Mouse (Mus musculus) forebrain, embryonic 16.5 days (tissue): ENCODE results near the gene Prep. TPM values are rescaled to one million over a fixed set of nuclear protein-coding genes. Genes with fewer than 3 reads are reported as not detected.

Experiments used
- ATAC-seq: fragments of 200-750 bp; cut with Nextera tagmentation; 2 replicates; pipeline ENCODE4 v1.8.0; 2017; ENCODE audit warnings: mild to moderate bottlenecking, moderate library complexity
- H3K27ac ChIP-seq: fragments of 300-500 bp; sonication (generic); 2 replicates; pipeline ENCODE4 v1.5.1; 2014; ENCODE audit warnings: low read length, control low read depth
- H3K27me3 ChIP-seq: fragments of 300-500 bp; sonication (generic); replicated peaks from 2 replicates; pipeline ENCODE4 v1.6.1; 2014; ENCODE audit warnings: low read length; ENCODE audit not compliant: control insufficient read depth, insufficient read depth
- H3K36me3 ChIP-seq: fragments of 300-500 bp; sonication (generic); 2 replicates; pipeline ENCODE4 v1.6.1; 2014; ENCODE audit not compliant: control insufficient read depth, insufficient read depth
- H3K4me1 ChIP-seq: fragments of 300-500 bp; sonication (generic); replicated peaks from 2 replicates; pipeline ENCODE4 v1.6.1; 2014; ENCODE audit warnings: low read length; ENCODE audit not compliant: control insufficient read depth, insufficient read depth
- H3K4me2 ChIP-seq: fragments of 300-500 bp; sonication (generic); 2 replicates; pipeline ENCODE4 v1.6.1; 2014; ENCODE audit warnings: mild to moderate bottlenecking, low read length, control low read depth
- H3K4me3 ChIP-seq: fragments of 300-500 bp; sonication (generic); replicated peaks from 2 replicates; pipeline ENCODE4 v1.5.1; 2014; ENCODE audit warnings: mild to moderate bottlenecking, low read length, control low read depth
- H3K9ac ChIP-seq: fragments of 300-500 bp; sonication (generic); replicated peaks from 2 replicates; pipeline ENCODE4 v1.6.1; 2014; ENCODE audit warnings: low read depth, low read length, control low read depth
- H3K9me3 ChIP-seq: fragments of 300-500 bp; sonication (generic); 2 replicates; pipeline ENCODE4 v1.6.1; 2016; ENCODE audit warnings: low read length; ENCODE audit not compliant: control insufficient read depth
- WGBS: fragments of 180-500 bp; shearing (Covaris S2); extraction: QIAGEN DNeasy Blood & Tissue Kit; methylation state at CpG from one replicate; pipeline ENCODE4 v1.1.7; 2014; 5-methylcytosine and 5-hydroxymethylcytosine counted together
- polyA plus RNA-seq: library from polyadenylated mRNA; unstranded; fragments of >200 nt; fragmentation: Nextera tagmentation; extraction: Ambion mirVana; gene quantifications from 2 replicates; pipeline ENCODE4 v1.2.1, GENCODE M21; 2015

Gene Prep
- polyA plus RNA-seq, 1 experiment from 2014 or later, result 20.3 TPM

DNA sequence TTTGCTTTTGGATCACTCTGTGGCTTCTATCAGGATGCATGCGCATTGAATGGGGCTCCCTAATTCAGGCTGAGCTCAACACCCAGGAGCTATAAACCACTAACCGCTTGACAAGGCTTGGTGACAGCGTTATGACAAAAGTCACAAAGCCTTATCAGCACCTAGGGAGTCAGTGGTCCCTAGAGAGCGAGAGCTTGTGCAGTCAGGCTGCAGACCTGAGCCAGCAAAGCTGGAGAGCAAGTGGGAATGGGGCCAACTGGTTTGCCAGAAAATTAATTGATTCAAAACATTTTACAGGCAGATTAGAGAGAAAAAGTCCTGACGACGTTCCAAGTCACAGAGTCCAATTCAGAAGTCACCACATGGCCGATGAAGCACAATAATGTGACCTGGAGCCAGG is 37.1 kb downstream of the Prep start:
- Histone ChIP-seq H3K27ac (peak overlapping the region; percentile 19; the same call in 1 of the 2 replicates), H3K9me3 (no peaks in the 10 kb centered on the region), H3K4me3 (no peak overlapping the region), H3K36me3 (peaks cover 5% of the 10 kb centered on the region; the same call in 1 of the 2 replicates), H3K4me1 (peaks cover 13% of the 10 kb centered on the region), H3K9ac (no peak overlapping the region), H3K4me2 (no peak overlapping the region), H3K27me3 (no peaks in the 10 kb centered on the region)
- WGBS, result 22% methylated on average over 7 of the region's 7 CpGs
- ATAC-seq, result peak; percentile 65

DNA sequence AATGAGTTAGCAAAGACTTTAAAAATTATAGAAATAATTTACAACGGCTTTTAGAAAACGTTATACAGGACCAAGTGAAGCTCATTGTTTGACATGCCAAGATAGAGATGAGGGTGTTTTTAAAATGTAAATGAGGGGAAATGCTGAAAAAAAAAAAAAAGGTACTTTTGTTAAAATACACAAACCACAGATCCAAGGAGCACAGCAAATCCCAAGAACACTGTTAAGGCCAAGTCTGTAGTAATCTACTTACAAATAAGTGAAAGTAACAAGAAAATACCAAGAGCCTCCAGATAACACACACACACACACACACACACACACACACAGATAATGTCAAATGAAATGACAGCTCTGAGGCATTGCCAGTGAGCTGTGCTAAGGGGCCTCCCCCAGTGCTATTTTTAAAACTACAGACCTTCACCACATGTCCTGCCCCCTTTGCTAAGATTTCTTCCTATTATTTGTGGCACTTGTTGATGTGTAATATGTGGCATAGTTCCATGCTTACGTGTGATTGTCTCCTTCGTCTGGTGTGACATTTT is 37.6 kb downstream of the Prep start:
- H3K36me3 ChIP-seq, result peaks cover 5% of the 10 kb centered on the region; the same call in 1 of the 2 replicates
- H3K4me2 ChIP-seq, result no peak overlapping the region
- WGBS, result 32% methylated on average over 4 of the region's 4 CpGs
- H3K27ac ChIP-seq, result no peak overlapping the region; the same call in 1 of the 2 replicates
- H3K9ac ChIP-seq, result no peak overlapping the region
- no peaks in the 10 kb centered on the region for H3K9me3 ChIP-seq
- no peaks in the 10 kb centered on the region for H3K27me3 ChIP-seq
- H3K4me3 ChIP-seq, result no peak overlapping the region
- peaks cover 13% of the 10 kb centered on the region for H3K4me1 ChIP-seq
- ATAC-seq, result peak; percentile 44; the same call in 1 of the 2 replicates

DNA sequence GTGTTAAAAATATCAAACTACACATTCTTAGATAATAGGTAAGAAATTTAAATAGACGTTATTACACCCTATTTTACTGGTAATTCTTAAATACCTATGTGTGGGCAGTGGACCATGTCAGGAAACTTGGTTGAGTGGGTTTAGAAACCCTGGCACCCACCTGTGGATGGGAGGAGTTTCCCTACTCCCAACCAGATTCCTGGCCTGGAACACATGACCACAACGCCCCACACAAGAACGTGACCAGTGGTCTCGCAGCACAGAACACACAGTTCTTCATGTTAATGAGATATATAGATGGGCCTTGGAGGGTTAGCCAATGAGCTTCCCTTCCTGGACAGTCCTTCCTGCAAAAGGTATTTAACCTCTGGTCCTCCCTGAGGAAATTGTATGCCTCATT is 39.5 kb downstream of the Prep start:
- ATAC-seq, result no peak
- 92% methylated on average over 4 of the region's 4 CpGs for WGBS
- Histone ChIP-seq H3K9me3 (no peaks in the 10 kb centered on the region), H3K9ac (no peak overlapping the region), H3K4me2 (no peak overlapping the region), H3K4me3 (no peak overlapping the region), H3K27me3 (no peaks in the 10 kb centered on the region), H3K36me3 (peaks cover 12% of the 10 kb centered on the region), H3K4me1 (peaks cover 13% of the 10 kb centered on the region), H3K27ac (no peak overlapping the region)

DNA sequence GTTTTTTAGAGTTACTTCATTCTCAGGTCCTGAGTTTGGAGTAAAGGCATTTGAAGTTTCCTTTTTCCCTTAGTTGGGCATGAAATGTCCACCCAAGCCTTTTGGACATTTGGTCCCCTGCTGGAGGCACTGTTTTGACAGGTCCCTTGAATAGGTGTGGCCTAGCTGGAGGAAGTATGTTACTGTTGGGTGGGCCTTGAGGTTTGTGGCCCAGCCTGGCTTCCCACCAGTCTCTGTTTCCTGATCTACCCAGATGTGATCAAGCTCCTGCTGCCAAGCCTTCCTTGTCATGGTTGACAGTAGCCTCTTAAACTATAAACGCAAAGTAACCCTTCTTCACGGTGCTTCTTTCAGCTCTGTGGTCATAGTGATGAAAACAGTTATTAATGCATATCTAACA is 40.3 kb downstream of the Prep start:
- H3K9ac ChIP-seq, result no peak overlapping the region
- WGBS, result 93% methylated on average over 2 of the region's 2 CpGs

DNA sequence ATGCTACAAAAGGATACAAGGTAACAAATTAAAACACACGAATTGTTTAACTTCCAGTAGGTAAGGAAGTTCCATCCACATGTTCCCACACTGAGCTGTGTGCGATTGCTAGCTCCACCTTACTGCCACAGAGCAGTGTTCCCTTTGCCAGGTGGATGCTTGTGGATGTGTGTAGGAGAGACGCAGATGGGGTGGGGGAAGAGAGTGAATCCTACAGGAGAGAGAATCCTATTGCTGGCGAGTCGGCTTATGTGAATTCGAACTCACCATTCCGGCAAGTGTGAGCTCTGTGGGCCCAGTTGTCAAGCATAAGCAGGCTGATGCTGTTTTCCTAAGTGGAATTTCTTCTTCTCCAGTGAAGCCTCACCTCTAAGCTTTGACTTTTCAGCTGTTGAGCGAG is 42.0 kb downstream of the Prep start:
- WGBS, result 97% methylated on average over 8 of the region's 8 CpGs
- Histone ChIP-seq H3K4me1 (peaks cover 3% of the 10 kb centered on the region), H3K9ac (no peak overlapping the region), H3K27ac (no peak overlapping the region), H3K4me2 (no peak overlapping the region), H3K36me3 (peaks cover 12% of the 10 kb centered on the region), H3K9me3 (no peaks in the 10 kb centered on the region), H3K4me3 (no peak overlapping the region), H3K27me3 (no peaks in the 10 kb centered on the region)
- no peak for ATAC-seq

More for the DNA sequence above, 40.3 kb downstream of the Prep start:
- ATAC-seq, result no peak
- Histone ChIP-seq H3K27me3 (no peaks in the 10 kb centered on the region), H3K4me1 (peaks cover 13% of the 10 kb centered on the region), H3K27ac (no peak overlapping the region), H3K4me3 (no peak overlapping the region), H3K4me2 (no peak overlapping the region), H3K9me3 (no peaks in the 10 kb centered on the region), H3K36me3 (peaks cover 12% of the 10 kb centered on the region)

DNA sequence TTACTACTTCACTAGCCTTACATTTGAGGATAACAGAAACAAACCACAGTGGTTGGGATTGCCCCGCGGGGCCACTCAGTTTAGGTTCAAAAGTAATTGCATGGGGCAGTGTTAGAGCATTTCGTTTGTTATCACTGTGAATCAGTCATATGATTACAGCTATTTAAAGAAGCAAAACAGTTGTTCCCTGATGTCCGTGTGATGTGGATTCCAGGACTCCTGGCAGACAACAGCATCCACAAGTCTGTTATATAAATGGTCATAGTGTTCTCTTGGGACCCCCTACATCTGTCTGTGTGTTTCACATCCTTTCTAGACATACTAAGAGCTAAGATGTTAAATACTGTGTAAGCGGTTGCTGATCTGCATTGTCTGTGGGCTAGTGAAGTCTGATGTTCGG is 43.0 kb downstream of the Prep start:
- Histone ChIP-seq H3K27ac (no peak overlapping the region), H3K9me3 (no peaks in the 10 kb centered on the region), H3K9ac (no peak overlapping the region), H3K27me3 (no peaks in the 10 kb centered on the region), H3K4me3 (no peak overlapping the region), H3K36me3 (peaks cover 12% of the 10 kb centered on the region), H3K4me1 (no peaks in the 10 kb centered on the region), H3K4me2 (no peak overlapping the region)
- no peak for ATAC-seq
- WGBS, result 93% methylated on average over 6 of the region's 6 CpGs

DNA sequence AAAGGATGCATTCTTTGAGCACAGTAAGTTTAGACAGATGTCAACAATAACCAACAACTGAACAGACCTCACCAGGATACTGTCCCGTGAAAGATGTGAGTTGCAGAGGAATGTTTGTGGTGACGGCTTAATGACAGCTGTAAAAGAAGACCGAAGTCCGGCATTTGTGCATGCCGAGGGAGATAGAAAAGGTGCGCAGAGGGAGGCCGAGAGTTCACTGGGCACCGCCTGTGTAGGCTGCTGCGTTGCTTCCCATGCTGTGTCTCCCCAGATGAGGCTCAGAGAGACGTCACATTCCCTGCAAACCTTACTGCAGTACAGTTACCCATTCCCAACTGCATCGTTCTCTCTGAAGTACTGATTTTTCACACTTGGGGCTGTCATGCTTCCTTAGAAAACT is 45.9 kb downstream of the Prep start:
- H3K27me3 ChIP-seq, result no peaks in the 10 kb centered on the region
- H3K4me1 ChIP-seq, result no peaks in the 10 kb centered on the region
- no peak overlapping the region for H3K9ac ChIP-seq
- no peak overlapping the region for H3K27ac ChIP-seq
- 82% methylated on average over 11 of the region's 11 CpGs for WGBS
- H3K9me3 ChIP-seq, result no peaks in the 10 kb centered on the region
- ATAC-seq, result no peak
- peaks cover 25% of the 10 kb centered on the region for H3K36me3 ChIP-seq
- no peak overlapping the region for H3K4me2 ChIP-seq
- no peak overlapping the region for H3K4me3 ChIP-seq

DNA sequence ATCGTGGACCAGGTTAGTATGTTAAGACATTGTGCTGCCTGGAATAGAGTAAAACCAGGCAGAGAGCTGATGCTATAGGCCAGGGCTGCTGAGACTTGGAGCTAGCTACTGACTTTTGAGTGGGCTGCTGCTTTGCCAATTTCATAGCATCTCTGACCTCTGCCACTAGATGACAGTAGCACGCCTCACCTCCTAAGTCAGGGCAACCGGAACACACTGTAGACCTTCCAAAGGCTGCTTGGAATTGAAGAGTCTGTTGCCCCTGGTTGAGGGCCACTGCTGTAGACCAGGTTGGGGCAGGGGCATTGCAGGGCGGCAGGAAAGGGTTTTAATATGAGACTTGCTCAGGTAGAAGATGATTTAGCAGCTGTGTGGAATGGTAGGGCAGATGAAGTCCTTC is 47.5 kb downstream of the Prep start:
- H3K9ac ChIP-seq, result no peak overlapping the region
- H3K9me3 ChIP-seq, result no peaks in the 10 kb centered on the region
- no peak overlapping the region for H3K4me2 ChIP-seq
- no peak overlapping the region for H3K4me3 ChIP-seq
- no peak for ATAC-seq
- peaks cover 22% of the 10 kb centered on the region for H3K36me3 ChIP-seq
- 94% methylated on average over 4 of the region's 4 CpGs for WGBS
- no peaks in the 10 kb centered on the region for H3K27me3 ChIP-seq
- no peaks in the 10 kb centered on the region for H3K4me1 ChIP-seq
- no peak overlapping the region for H3K27ac ChIP-seq

DNA sequence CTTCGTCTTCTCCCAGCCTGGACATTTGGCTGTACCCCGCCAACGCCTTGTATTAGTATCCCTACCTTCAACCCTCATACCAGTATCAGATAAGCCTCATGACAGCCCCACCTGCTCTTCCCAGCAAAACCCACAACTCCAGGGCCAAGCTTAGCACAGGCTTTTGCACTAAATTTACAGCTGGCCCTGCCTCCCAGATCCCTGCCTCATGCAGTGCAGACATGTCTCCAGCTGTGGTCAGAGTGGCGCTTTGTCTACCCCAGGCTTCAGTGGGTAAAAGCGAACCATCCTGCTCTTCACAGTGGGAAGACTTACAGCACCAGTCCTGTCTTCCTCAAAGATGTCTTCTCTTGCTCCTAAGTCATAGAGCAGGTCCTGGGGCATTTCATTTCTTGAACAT is 49.8 kb downstream of the Prep start:
- Histone ChIP-seq H3K9ac (no peak overlapping the region), H3K27ac (no peak overlapping the region), H3K9me3 (no peaks in the 10 kb centered on the region), H3K4me2 (no peak overlapping the region), H3K36me3 (peaks cover 24% of the 10 kb centered on the region), H3K4me3 (no peak overlapping the region), H3K27me3 (no peaks in the 10 kb centered on the region), H3K4me1 (no peaks in the 10 kb centered on the region)
- 95% methylated on average over 5 of the region's 5 CpGs for WGBS
- no peak for ATAC-seq

DNA sequence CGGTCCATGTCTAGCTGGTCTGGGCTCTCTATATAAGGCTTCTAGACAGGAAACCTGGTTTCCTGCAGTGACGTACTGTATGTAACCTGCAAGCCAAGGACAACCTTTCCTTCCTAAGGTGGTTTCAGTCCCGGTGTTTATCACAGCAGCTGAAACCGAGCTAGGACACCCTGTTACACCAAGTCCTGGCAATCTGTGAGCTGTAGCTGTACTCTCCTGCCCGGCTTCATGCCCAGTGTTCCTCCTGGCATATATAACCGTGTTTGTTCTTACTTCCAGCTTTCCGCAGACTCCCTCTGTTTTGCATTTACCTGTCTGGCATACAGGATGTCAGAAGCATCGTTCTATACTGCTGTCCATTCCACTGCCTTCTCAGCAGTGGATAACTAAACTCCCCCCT is 51.4 kb downstream of the Prep start:
- H3K4me2 ChIP-seq, result no peak overlapping the region
- H3K27ac ChIP-seq, result no peak overlapping the region
- H3K9me3 ChIP-seq, result no peaks in the 10 kb centered on the region
- H3K4me3 ChIP-seq, result no peak overlapping the region
- H3K4me1 ChIP-seq, result no peaks in the 10 kb centered on the region
- no peaks in the 10 kb centered on the region for H3K27me3 ChIP-seq
- H3K9ac ChIP-seq, result no peak overlapping the region
- ATAC-seq, result no peak
- peaks cover 24% of the 10 kb centered on the region for H3K36me3 ChIP-seq
- 97% methylated on average over 8 of the region's 8 CpGs for WGBS
